Mouse (Mus musculus): ENCODE measurements at regions not wholly inside any gene's neighbourhood (a gene's known extent, or its start where the extent isn't known, plus 50 kb on each side); places are given as distances from the start of the nearest gene placed in this dataset.
A peak's percentile ranks its signal among the peaks of the same experiment; 100 is the strongest.

DNA sequence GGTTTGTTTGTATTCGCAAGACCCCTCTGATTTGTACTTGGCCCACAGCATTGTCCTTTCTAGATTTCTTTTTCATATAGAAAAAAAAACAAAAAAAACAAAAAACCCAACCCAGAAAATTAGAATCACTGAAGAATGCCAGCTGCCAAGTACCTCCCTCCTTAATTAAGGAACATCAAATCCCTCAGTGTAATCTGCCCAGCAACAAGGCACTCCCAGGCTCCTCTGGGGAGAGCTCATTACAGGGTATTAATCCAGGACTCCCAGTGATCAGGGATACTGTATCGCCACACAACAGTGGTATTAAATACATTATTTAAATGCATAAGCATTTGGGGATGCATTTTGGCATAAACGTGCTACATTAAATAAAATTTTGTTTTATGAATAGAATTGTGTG is 1023.1 kb downstream of the Adgrl2 start:
- Histone ChIP-seq H3K79me2 (ENCODE audit: control insufficient read depth, insufficient read depth) (no peaks in the 10 kb centered on the region), H3K79me3 (ENCODE audit: low read depth) (no peaks in the 10 kb centered on the region), H3K4me3 (ENCODE audit: insufficient read depth, poor library complexity, severe bottlenecking) (no peak overlapping the region), H3ac (ENCODE audit: control insufficient read depth, insufficient read length, low read depth) (no peak overlapping the region), H3K36me3 (ENCODE audit: control insufficient read depth, insufficient read depth) (no peaks in the 10 kb centered on the region), H3K27me3 (ENCODE audit: control insufficient read depth, insufficient read depth, insufficient read length) (no peaks in the 10 kb centered on the region)
- TF ChIP-seq MAX (IDR thresholded peaks at IDR 0.05) (no peak), CEBPB (IDR thresholded peaks at IDR 0.05; ENCODE audit: low read depth) (no peak), FOSL1 (IDR thresholded peaks at IDR 0.05; ENCODE audit: insufficient read depth, low read length, poor library complexity, severe bottlenecking) (no peak), USF1 (IDR thresholded peaks at IDR 0.05; ENCODE audit: low read depth) (no peak), CTCF (IDR thresholded peaks at IDR 0.05; ENCODE audit: control insufficient read depth, insufficient read depth, insufficient read length) (no peak), MYOD1 (IDR thresholded peaks at IDR 0.05; ENCODE audit: control insufficient read depth, insufficient read length, low read depth) (no peak), MYOG (IDR thresholded peaks at IDR 0.05; ENCODE audit: control insufficient read depth, extremely low read depth, insufficient read length) (no peak)

DNA sequence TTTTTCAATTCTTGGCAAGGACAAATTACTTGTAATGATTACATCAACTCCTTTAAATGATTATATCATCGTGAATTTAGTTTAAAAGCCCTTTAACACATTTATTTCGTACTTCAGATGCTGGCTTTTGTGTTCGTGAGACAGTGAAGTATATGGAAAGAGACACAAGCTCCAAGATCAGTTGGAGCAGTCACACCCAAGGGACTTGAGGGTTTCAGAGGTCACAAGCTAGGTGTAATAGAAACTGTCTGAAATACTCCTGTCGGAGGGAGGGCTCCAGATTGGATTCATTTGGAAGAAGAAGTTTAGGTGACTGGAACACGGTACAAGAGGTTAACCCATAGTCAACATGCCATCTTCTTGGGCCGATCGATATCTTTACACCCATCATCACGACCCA is 1023.5 kb downstream of the Adgrl2 start:
- Histone ChIP-seq H3K79me3 (ENCODE audit: low read depth) (no peaks in the 10 kb centered on the region), H3ac (ENCODE audit: control insufficient read depth, insufficient read length, low read depth) (no peak overlapping the region), H3K27me3 (ENCODE audit: control insufficient read depth, insufficient read depth, insufficient read length) (no peaks in the 10 kb centered on the region), H3K79me2 (ENCODE audit: control insufficient read depth, insufficient read depth) (no peaks in the 10 kb centered on the region), H3K4me3 (ENCODE audit: insufficient read depth, poor library complexity, severe bottlenecking) (no peak overlapping the region), H3K36me3 (ENCODE audit: control insufficient read depth, insufficient read depth) (no peaks in the 10 kb centered on the region)
- TF ChIP-seq CTCF (IDR thresholded peaks at IDR 0.05; ENCODE audit: control insufficient read depth, insufficient read depth, insufficient read length) (no peak), USF1 (IDR thresholded peaks at IDR 0.05; ENCODE audit: low read depth) (no peak), MYOD1 (IDR thresholded peaks at IDR 0.05; ENCODE audit: control insufficient read depth, insufficient read length, low read depth) (no peak), CEBPB (IDR thresholded peaks at IDR 0.05; ENCODE audit: low read depth) (no peak), MAX (IDR thresholded peaks at IDR 0.05) (no peak), FOSL1 (IDR thresholded peaks at IDR 0.05; ENCODE audit: insufficient read depth, low read length, poor library complexity, severe bottlenecking) (no peak), MYOG (IDR thresholded peaks at IDR 0.05; ENCODE audit: control insufficient read depth, extremely low read depth, insufficient read length) (no peak)

DNA sequence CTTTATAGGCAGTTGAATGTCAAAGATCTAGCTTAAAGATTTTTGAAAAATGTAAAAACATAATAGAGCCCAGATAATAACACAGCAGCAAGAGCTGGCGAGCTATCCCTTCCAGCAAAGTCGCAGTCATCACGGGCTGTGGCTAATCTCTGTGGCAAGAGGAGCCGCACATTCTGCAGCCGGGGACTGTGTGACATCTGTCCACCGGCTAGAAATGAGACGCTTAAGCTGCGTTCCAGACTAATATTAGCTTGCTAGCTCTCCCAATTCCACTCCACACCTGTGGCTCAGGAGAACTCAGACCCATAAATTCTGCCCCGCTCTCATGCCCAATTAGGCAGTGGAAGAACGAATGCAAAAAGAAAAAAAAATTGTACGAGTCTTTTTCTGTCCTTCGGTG is 1024.0 kb downstream of the Adgrl2 start:
- no peaks in the 10 kb centered on the region for H3K79me2 ChIP-seq (ENCODE audit: control insufficient read depth, insufficient read depth)
- TF ChIP-seq CTCF (IDR thresholded peaks at IDR 0.05; ENCODE audit: control insufficient read depth, insufficient read depth, insufficient read length) (no peak), MAX (IDR thresholded peaks at IDR 0.05) (no peak), USF1 (IDR thresholded peaks at IDR 0.05; ENCODE audit: low read depth) (no peak), MYOG (IDR thresholded peaks at IDR 0.05; ENCODE audit: control insufficient read depth, extremely low read depth, insufficient read length) (no peak), FOSL1 (IDR thresholded peaks at IDR 0.05; ENCODE audit: insufficient read depth, low read length, poor library complexity, severe bottlenecking) (no peak), CEBPB (IDR thresholded peaks at IDR 0.05; ENCODE audit: low read depth) (no peak), MYOD1 (IDR thresholded peaks at IDR 0.05; ENCODE audit: control insufficient read depth, insufficient read length, low read depth) (no peak)
- H3K36me3 ChIP-seq (ENCODE audit: control insufficient read depth, insufficient read depth) = no peaks in the 10 kb centered on the region
- no peak overlapping the region for H3K4me3 ChIP-seq (ENCODE audit: insufficient read depth, poor library complexity, severe bottlenecking)
- no peaks in the 10 kb centered on the region for H3K27me3 ChIP-seq (ENCODE audit: control insufficient read depth, insufficient read depth, insufficient read length)
- no peak overlapping the region for H3ac ChIP-seq (ENCODE audit: control insufficient read depth, insufficient read length, low read depth)
- H3K79me3 ChIP-seq (ENCODE audit: low read depth) = no peaks in the 10 kb centered on the region

DNA sequence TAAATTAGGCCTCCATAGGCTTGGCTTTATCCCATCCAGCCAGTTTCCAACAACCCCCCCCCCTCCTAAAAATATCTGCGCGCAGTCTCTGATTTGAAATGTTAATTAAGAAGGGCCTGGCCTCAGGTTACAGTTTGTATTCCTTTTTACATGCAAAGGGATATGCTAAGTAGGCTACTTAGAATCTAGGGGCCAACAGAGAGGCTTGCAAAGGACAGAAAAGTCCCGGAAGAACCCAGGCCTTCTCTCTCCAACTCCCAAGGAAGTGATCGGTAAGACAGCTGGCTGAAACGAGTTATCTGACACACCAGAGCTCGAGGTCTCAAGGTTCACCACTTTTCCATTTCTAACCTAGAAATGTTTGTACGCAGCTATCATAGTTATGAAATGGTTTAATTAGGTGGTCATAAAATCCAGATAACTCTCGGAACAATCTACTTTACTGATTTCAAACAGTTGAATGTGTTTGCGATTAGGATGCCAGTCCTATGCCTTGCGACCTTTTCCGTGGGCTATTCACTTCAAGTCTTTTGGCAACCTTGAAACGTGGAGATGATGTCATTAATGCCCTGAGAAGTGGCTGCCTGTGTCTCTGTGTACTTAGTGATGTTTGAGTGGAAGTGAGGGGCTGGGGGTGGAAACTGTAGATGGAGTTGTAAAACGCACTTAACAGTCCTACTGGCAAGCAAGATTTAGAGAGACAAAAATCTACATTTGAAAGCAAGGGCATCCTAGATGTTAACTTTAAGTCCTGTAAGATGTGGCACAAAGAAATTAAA is 1026.5 kb downstream of the Adgrl2 start:
- Histone ChIP-seq H3K79me3 (ENCODE audit: low read depth) (no peaks in the 10 kb centered on the region), H3ac (ENCODE audit: control insufficient read depth, insufficient read length, low read depth) (no peak overlapping the region), H3K79me2 (ENCODE audit: control insufficient read depth, insufficient read depth) (no peaks in the 10 kb centered on the region), H3K27me3 (ENCODE audit: control insufficient read depth, insufficient read depth, insufficient read length) (no peaks in the 10 kb centered on the region), H3K36me3 (ENCODE audit: control insufficient read depth, insufficient read depth) (no peaks in the 10 kb centered on the region), H3K4me3 (ENCODE audit: insufficient read depth, poor library complexity, severe bottlenecking) (no peak overlapping the region)
- TF ChIP-seq MYOD1 (IDR thresholded peaks at IDR 0.05; ENCODE audit: control insufficient read depth, insufficient read length, low read depth) (no peak), CEBPB (IDR thresholded peaks at IDR 0.05; ENCODE audit: low read depth) (no peak), MAX (IDR thresholded peaks at IDR 0.05) (no peak), USF1 (IDR thresholded peaks at IDR 0.05; ENCODE audit: low read depth) (no peak), FOSL1 (IDR thresholded peaks at IDR 0.05; ENCODE audit: insufficient read depth, low read length, poor library complexity, severe bottlenecking) (no peak), MYOG (IDR thresholded peaks at IDR 0.05; ENCODE audit: control insufficient read depth, extremely low read depth, insufficient read length) (no peak), CTCF (IDR thresholded peaks at IDR 0.05; ENCODE audit: control insufficient read depth, insufficient read depth, insufficient read length) (no peak)

DNA sequence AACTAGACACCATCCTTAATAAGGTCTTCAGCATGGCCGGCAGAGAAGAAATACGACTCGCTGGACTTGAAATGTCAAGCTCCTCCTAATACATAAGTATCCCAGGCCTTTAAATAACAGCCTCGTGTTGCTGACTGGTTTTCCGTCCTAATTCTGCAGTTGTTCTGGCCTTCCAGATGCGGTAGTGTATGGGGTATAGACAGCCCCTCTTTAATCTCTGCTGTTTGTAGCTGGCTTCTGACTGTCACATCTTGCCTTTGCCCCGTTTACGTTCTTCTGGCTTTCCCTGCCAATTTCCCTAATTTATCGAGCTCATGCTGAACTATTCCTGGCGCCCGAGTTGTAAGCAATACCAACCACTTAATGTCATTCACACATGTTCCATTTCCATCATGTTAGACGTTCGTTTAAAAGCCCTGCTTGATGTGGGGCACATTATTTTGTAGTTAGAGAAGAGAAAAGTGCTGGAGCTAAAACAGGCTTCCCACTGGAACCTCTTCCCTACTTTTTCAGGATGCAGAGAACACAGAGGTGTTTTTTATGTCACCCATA is 1042.2 kb downstream of the Adgrl2 start:
- Histone ChIP-seq H3K79me2 (ENCODE audit: control insufficient read depth, insufficient read depth) (no peaks in the 10 kb centered on the region), H3ac (ENCODE audit: control insufficient read depth, insufficient read length, low read depth) (no peak overlapping the region), H3K36me3 (ENCODE audit: control insufficient read depth, insufficient read depth) (no peaks in the 10 kb centered on the region), H3K79me3 (ENCODE audit: low read depth) (no peaks in the 10 kb centered on the region), H3K4me3 (ENCODE audit: insufficient read depth, poor library complexity, severe bottlenecking) (no peak overlapping the region), H3K27me3 (ENCODE audit: control insufficient read depth, insufficient read depth, insufficient read length) (no peaks in the 10 kb centered on the region)
- no peak for TF ChIP-seq CEBPB (IDR thresholded peaks at IDR 0.05; ENCODE audit: low read depth)
- no peak for TF ChIP-seq MAX (IDR thresholded peaks at IDR 0.05)

DNA sequence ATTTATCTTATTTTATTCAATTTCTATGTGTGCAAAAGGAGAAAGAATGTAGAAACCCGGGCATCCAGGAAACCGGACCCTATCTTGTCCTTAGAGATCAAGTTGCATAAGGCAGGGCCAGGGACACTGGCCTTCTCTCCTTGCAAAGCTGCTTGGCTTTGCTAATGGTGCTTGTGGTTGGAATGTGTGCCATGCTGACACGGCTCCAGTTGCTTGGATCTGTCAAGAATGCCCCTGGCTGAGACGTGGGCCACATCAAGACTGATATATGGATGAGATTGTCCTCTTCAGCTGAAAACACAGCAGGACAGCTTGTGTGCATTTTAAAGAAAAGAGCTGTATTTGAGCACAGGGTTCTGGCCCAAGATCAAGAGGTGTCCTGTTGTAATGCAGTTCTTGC is 1047.0 kb downstream of the Adgrl2 start:
- Histone ChIP-seq H3K79me3 (ENCODE audit: low read depth) (no peaks in the 10 kb centered on the region), H3K79me2 (ENCODE audit: control insufficient read depth, insufficient read depth) (no peaks in the 10 kb centered on the region), H3K36me3 (ENCODE audit: control insufficient read depth, insufficient read depth) (no peaks in the 10 kb centered on the region), H3K4me3 (ENCODE audit: insufficient read depth, poor library complexity, severe bottlenecking) (no peak overlapping the region), H3ac (ENCODE audit: control insufficient read depth, insufficient read length, low read depth) (no peak overlapping the region), H3K27me3 (ENCODE audit: control insufficient read depth, insufficient read depth, insufficient read length) (no peaks in the 10 kb centered on the region)
- TF ChIP-seq MYOG (IDR thresholded peaks at IDR 0.05; ENCODE audit: control insufficient read depth, extremely low read depth, insufficient read length) = no peak
- peak; percentile 84 for TF ChIP-seq MYOD1 (IDR thresholded peaks at IDR 0.05; ENCODE audit: control insufficient read depth, insufficient read length, low read depth)
